Mouse (Mus musculus) kidney, adult 9 months (tissue): ENCODE data around the gene Ptpn18.
"Not testable (repeated sequence)": the region's sequence is repeated elsewhere in the genome, so short reads cannot be mapped to it uniquely, and the experiment has no call there.

Source experiments
- DNase-seq: peaks from one replicate; pipeline ENCODE4 v3.0.0; 2022

Gene Ptpn18

GRCm38 (mm10) chr1:34459284-34460060 lies at the start of gene Ptpn18:
Gene Ptpn18 (plus strand): TSS chr1:34459762.
- peak; percentile 96 for DNase-seq

GRCm38 (mm10) chr1:34428466-34428865 lies 31.1 kb upstream of the Ptpn18 start:
- no peak for DNase-seq

- DNase-seq, result no peak
Measured at GRCm38 (mm10) chr1:34429281-34429680, 30.3 kb upstream of the Ptpn18 start.

GRCm38 (mm10) chr1:34430981-34431380 lies 28.6 kb upstream of the Ptpn18 start:
- no peak for DNase-seq

- no peak for DNase-seq
Measured at GRCm38 (mm10) chr1:34431431-34431830, 28.1 kb upstream of the Ptpn18 start.

- DNase-seq, result no peak
Measured at GRCm38 (mm10) chr1:34432411-34432775, 27.2 kb upstream of the Ptpn18 start.

GRCm38 (mm10) chr1:34432776-34433481 lies 26.6 kb upstream of the Ptpn18 start:
- DNase-seq, result peak; percentile 24

GRCm38 (mm10) chr1:34433891-34434521 lies 25.6 kb upstream of the Ptpn18 start:
- DNase-seq, result peak; percentile 23

- peak; percentile 92 for DNase-seq
Measured at GRCm38 (mm10) chr1:34434660-34435160, 24.9 kb upstream of the Ptpn18 start.

- no peak for DNase-seq
Measured at GRCm38 (mm10) chr1:34435371-34436120, 24.0 kb upstream of the Ptpn18 start.

GRCm38 (mm10) chr1:34436374-34436773 lies 23.2 kb upstream of the Ptpn18 start:
- no peak for DNase-seq

GRCm38 (mm10) chr1:34437366-34437765 lies 22.2 kb upstream of the Ptpn18 start:
- not testable (repeated sequence) for DNase-seq

- DNase-seq, result no peak
Measured at GRCm38 (mm10) chr1:34438381-34439051, 21.0 kb upstream of the Ptpn18 start.

- DNase-seq, result peak; percentile 98
Measured at GRCm38 (mm10) chr1:34439215-34439960, 20.2 kb upstream of the Ptpn18 start, which contains the start of the genes Ccdc115 and Imp4. Gene Ccdc115 (minus strand): TSS chr1:34439672. Gene Imp4 (plus strand): TSS chr1:34439851.

- DNase-seq, result no peak
Measured at GRCm38 (mm10) chr1:34439961-34440630, 19.5 kb upstream of the Ptpn18 start.

- no peak for DNase-seq
Measured at GRCm38 (mm10) chr1:34443124-34443523, 16.4 kb upstream of the Ptpn18 start.

- DNase-seq, result no peak
Measured at GRCm38 (mm10) chr1:34458431-34458830, 1.1 kb upstream of the Ptpn18 start.

- DNase-seq, result no peak
Measured at GRCm38 (mm10) chr1:34460061-34460441, 489 bp downstream of the Ptpn18 start.

GRCm38 (mm10) chr1:34462766-34463165 lies 3.2 kb downstream of the Ptpn18 start:
- DNase-seq, result peak; percentile 49

- DNase-seq, result no peak
Measured at GRCm38 (mm10) chr1:34464310-34464817, 4.8 kb downstream of the Ptpn18 start.

- DNase-seq, result no peak
Measured at GRCm38 (mm10) chr1:34465445-34465844, 5.9 kb downstream of the Ptpn18 start.
